Mouse (Mus musculus) bone marrow macrophage, adult 2 months (primary cell): ENCODE data around the gene Olfr64. TPM values are rescaled to one million over a fixed set of nuclear protein-coding genes. Genes with fewer than 3 reads are reported as not detected.

Experiments used
- H3K27ac ChIP-seq: 2 replicates; pipeline ENCODE4 v1.5.1; 2012; ENCODE audit warnings: low read depth, low read length; ENCODE audit not compliant: insufficient read depth
- H3K4me1 ChIP-seq: 2 replicates; pipeline ENCODE4 v1.6.1; 2012; ENCODE audit warnings: low read length; ENCODE audit not compliant: control insufficient read depth, insufficient read depth
- H3K4me3 ChIP-seq: 2 replicates; pipeline ENCODE4 v1.5.1; 2012; ENCODE audit warnings: mild to moderate bottlenecking, low read length, moderate library complexity; ENCODE audit not compliant: insufficient read depth
- CTCF ChIP-seq: IDR thresholded peaks from 2 replicates; pipeline ENCODE4 v1.5.1; 2012; ENCODE audit warnings: low read depth, mild to moderate bottlenecking, low read length, moderate library complexity
- POLR2A ChIP-seq: IDR thresholded peaks from 2 replicates; pipeline ENCODE4 v1.6.1; 2012; ENCODE audit warnings: mild to moderate bottlenecking, low read depth, low read length, borderline replicate concordance
- polyA plus RNA-seq: library from polyadenylated mRNA; stranded (reverse); fragments of >200 nt; gene quantifications from 2 replicates; pipeline ENCODE4 v1.2.4, GENCODE M21; 2012; ENCODE audit not compliant: missing spikeins, insufficient read depth, insufficient read length

Olfr64 gene
- polyA plus RNA-seq, result not detected in 2 replicates

DNA sequence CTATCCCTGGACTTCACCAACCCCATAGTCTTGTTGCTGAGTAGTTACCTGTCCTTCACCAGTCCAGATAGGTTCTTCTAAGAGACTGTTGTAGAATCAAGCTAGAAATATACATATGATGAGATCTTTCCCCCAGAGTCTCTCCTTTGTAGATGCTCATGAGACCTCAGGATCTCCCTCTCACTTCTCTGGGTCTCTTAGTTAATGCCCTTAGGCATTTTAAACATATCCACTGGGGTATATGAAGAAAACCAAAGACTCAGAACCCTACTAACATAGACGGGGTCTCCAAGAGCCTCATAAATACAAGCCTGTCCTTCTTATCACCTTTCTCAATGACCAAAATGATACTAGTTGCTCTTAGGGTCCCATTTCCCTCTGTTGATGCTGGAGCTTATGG lies at the start of gene Olfr64:
Olfr64 (minus strand) TSS at position 101 of the 400 bp plus-strand sequence.
- H3K4me1 ChIP-seq, result no peaks in the 10 kb centered on the region
- no peak for TF ChIP-seq POLR2A
- no peak for TF ChIP-seq CTCF
- no peak within 1 kb of the TSS for H3K27ac ChIP-seq
- no peak within 1 kb of the TSS for H3K4me3 ChIP-seq

DNA sequence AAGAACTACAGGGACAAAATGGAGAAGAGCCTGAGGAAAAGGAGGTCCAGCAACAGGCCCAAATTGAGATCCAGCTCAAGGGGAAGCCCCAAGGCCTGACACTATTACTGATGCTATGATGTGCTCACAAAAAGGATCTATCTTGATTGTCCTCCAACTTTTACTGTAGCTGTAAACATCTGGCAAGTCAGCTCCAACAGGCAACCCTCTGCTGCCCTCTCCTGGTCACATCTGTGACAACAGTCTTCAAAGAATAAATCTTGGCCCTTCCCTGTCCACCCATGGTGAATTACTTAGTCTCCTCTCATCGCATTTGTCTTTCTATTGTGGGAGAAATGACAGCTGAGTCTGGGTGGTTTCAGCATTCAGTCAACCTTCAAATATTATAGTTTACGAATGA lies 48.4 kb upstream of the Olfr64 start:
- TF ChIP-seq CTCF, result peak; percentile 33; the same call in 1 of the 2 replicates
- TF ChIP-seq POLR2A, result no peak

DNA sequence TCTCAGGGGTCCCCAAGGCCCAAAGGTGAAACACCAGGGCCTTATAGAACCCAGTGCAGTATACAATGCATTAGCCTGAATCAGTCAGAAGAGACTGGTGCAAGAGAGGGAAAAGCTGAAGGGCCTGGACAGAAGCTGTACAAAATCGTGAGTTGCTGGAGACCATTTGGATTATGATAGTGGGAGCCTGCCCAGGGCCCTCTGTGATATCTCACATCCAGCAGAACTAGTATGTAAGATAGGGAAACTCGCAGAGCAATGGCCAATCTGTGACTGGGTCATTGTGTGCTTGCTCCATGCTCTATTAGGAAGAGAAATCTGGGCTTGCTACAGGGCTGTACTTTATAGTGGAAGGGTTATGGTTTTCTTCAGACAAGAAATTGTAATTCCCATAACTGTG lies 40.0 kb upstream of the Olfr64 start, which contains the start of gene Olfr632:
Olfr632 (plus strand) TSS at position 84 of the 400 bp plus-strand sequence.
- TF ChIP-seq POLR2A (no peak), CTCF (no peak)
- no peak within 1 kb of the TSS for H3K27ac ChIP-seq
- no peak within 1 kb of the TSS for H3K4me3 ChIP-seq
- no peaks in the 10 kb centered on the region for H3K4me1 ChIP-seq

More for the DNA sequence above, 48.4 kb upstream of the Olfr64 start:
- H3K27ac ChIP-seq, result no peak overlapping the region
- no peak overlapping the region for H3K4me3 ChIP-seq
- H3K4me1 ChIP-seq, result no peaks in the 10 kb centered on the region

DNA sequence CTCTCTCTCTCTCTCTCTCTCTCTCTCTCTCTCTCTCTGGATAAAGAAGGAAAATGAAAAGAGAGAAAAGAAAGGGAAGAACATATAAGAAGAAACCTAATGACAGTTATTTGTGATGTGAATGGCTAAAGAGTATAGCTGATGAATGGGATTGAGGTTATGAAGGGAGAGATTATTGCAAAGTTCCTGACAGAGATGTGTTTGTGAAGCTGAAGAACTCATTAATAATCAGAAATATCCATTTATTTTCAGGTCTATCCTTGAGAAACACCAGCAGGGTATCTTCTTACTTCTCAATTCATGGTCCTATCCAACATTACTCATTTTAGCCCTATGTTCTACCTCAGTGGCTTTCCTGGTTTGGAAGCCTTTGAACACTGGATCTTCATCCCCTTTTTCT lies 34.2 kb upstream of the Olfr64 start, which contains the start of gene Olfr631:
Olfr631 (plus strand) TSS at position 301 of the 400 bp plus-strand sequence.
- H3K27ac ChIP-seq, result no peak within 1 kb of the TSS
- TF ChIP-seq CTCF, result no peak
- TF ChIP-seq POLR2A, result no peak
- H3K4me3 ChIP-seq, result no peak within 1 kb of the TSS
- no peaks in the 10 kb centered on the region for H3K4me1 ChIP-seq

DNA sequence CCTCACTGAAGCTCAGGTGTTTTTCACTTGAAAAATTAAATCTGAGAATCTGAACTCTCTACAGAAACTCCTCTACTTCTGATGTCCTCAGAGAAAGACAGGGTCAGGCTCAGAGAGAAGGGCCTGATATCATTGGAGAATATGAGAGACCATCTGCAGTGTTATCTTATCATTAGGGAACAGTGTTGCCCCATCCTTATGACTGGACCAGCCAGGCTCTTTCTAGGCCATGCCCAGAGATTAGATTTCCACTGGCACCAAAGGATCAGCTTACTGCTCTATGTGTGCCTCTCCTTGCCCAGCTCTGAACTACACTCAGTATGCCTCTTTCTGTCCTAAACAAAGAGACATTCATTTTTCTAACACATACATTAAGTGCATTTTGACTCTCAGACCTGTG lies 21.1 kb upstream of the Olfr64 start:
- no peak for TF ChIP-seq CTCF
- no peak for TF ChIP-seq POLR2A
- no peaks in the 10 kb centered on the region for H3K4me1 ChIP-seq
- H3K27ac ChIP-seq, result no peak overlapping the region
- H3K4me3 ChIP-seq, result no peak overlapping the region

DNA sequence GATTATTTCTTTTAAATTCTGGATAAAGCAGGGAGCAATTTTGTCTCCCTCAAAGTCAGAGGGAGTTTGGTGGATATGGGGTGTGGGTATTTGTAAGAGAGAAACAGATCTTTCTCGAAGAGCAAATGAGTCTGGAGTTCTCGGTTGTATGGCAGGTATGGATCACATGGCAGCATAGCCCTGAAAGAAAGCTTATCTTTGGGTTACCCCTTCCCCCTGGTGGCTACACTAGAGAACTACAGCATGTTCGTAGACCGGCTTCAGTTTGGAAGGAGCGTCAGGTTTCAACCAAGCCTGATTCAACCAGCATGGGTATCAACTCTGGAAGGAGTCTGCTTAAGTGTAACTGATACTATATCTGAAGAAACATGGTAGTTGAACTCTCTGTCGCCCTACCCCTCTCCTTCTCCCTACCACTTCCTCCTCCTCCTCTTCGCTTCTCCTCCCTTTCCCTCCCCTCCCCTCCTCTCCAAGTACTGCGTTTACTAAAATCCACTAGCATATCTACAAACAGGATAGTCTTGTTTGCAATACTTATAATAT lies 18.8 kb upstream of the Olfr64 start:
- Histone ChIP-seq H3K4me3 (no peak overlapping the region), H3K27ac (no peak overlapping the region), H3K4me1 (no peaks in the 10 kb centered on the region)
- no peak for TF ChIP-seq CTCF
- TF ChIP-seq POLR2A, result no peak

DNA sequence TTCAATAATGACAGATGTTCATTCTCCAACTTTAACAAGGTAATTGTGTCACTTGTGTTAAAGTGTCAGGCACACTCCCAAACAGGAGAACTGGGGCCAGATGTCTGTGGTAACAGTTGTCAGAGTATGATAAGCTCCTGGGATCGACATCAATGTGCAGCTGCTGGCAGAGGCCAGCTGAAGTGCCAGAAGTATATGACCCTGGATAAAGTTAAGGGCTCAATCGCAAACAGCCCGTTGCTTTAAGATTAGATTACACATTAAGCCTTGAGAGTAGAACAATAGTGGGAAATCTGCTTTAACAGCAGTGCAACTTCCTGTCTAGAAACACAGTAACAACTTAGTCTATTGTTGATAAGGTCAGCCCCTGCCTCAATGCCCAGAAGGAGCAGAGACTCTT lies 15.8 kb upstream of the Olfr64 start:
- TF ChIP-seq CTCF (no peak), POLR2A (no peak)
- H3K4me3 ChIP-seq, result no peak overlapping the region
- H3K27ac ChIP-seq, result no peak overlapping the region
- no peaks in the 10 kb centered on the region for H3K4me1 ChIP-seq

DNA sequence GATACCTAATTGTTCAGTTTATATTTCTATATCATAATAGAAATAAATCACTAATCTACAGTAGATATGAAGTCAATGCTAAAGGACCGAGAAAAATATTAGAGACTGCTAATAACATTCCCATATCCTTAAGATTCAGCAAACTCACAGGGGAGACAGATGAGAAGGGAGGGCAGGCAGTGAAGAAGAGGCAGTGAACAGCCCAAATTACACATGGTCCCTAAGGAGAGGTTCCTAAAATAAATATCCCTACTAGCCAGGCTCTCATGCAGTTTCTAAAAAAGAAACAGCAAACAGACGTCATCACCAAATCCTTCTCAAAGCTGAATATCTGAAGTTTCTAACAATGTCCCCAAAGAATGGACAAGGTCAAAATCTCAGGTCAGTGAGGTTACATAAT lies 8.9 kb upstream of the Olfr64 start, which contains the start of gene Olfr65:
Olfr65 (plus strand) TSS at position 301 of the 400 bp plus-strand sequence.
- Histone ChIP-seq H3K27ac (no peak within 1 kb of the TSS), H3K4me3 (no peak within 1 kb of the TSS), H3K4me1 (no peaks in the 10 kb centered on the region)
- TF ChIP-seq CTCF (no peak), POLR2A (no peak)

DNA sequence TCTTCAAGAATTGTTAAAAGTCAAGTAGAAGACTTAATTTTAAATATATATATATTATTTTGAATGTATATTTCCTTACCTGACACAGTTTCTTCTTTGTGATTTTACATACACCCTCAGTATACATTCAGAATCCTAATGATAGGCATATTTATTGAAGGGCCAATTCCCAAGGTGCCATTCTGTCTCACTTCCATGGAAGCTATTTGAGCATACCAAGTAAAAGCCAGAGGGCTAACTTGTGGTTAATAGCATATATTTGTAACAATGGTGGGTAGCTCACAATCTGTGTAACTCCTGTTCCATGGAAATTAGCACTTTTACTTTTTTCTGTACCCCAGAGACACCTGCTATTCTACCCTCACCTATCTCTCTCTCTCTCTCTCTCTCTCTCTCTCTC lies 8.1 kb downstream of the Olfr64 start, which contains the start of gene Olfr66:
Olfr66 (minus strand) TSS at position 101 of the 400 bp plus-strand sequence.
- Histone ChIP-seq H3K27ac (no peak within 1 kb of the TSS), H3K4me1 (no peaks in the 10 kb centered on the region), H3K4me3 (no peak within 1 kb of the TSS)
- TF ChIP-seq CTCF, result no peak
- no peak for TF ChIP-seq POLR2A

DNA sequence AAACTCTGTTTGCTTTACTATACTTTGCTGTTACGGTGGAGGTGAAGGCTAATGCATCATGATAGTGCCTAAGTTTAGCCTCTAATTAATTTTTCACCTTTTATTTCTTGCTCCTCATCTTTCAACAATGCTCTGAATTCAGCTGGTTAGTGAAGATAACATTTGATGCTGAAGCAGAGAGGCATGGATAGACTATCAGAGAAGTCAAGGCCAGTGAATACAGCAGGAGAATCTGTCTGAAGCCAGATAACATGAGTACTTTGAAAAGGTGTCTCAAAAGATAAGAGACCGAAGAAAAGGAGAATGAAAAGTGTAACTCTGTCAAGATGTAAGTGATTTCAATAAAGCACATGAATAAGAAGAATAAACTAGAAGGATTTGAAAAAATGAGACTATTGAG lies 17.2 kb downstream of the Olfr64 start:
- TF ChIP-seq POLR2A (no peak), CTCF (no peak)
- Histone ChIP-seq H3K4me3 (no peak overlapping the region), H3K27ac (no peak overlapping the region), H3K4me1 (no peaks in the 10 kb centered on the region)
